Mouse (Mus musculus): ENCODE measurements around the gene Chrdl1. TPM values are rescaled to one million over a fixed set of nuclear protein-coding genes. Genes with fewer than 3 reads are reported as not detected.

The Chrdl1 gene
- polyA plus RNA-seq, 1 experiment from 2014 or later: 22.0 TPM

DNA sequence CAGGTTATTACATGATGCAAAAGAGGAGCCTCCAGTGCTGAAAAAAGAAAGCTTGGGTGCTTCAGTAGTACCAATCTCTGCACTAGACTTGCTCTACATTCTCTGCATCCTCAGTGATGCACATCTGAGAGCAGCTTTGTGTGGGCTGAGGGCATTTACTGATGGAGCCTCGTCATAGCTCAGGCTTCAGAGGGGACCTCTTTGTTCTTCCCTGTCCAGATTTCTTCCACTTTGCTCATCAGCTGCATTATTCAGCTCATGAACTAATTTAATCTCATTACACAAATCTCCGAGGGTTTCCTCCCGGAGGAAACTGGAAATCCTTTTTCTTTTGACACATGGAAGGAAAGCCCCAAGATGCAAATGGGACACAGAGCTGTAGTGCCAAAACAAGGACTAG lies 56.5 kb downstream of the Chrdl1 start:
- Histone ChIP-seq H3K27me3 (ENCODE audit: control insufficient read depth, insufficient read depth, low read length) (0 out of 2 replicates have a peak, but pooled peaks cover 2% of the 10 kb centered on the region), H3K9ac (replicated peaks; ENCODE audit: low read depth, low read length) (no peak overlapping the region), H3K4me2 (replicated peaks; ENCODE audit: low read depth, low read length) (no peak overlapping the region), H3K4me1 (ENCODE audit: control insufficient read depth, insufficient read depth, low read length) (no peaks in the 10 kb centered on the region), H3K36me3 (ENCODE audit: control insufficient read depth, insufficient read depth, low read length) (no peaks in the 10 kb centered on the region), H3K4me3 (ENCODE audit: low read depth, low read length) (no peak overlapping the region), H3K27ac (ENCODE audit: low read length) (no peak overlapping the region), H3K9me3 (ENCODE audit: control insufficient read depth, low read depth, low read length) (no peaks in the 10 kb centered on the region)
- 69% methylated on average over 3 of the region's 3 CpGs for WGBS
- no peak for ATAC-seq (ENCODE audit: insufficient number of reproducible peaks, insufficient read depth, low FRiP score, low read depth)

DNA sequence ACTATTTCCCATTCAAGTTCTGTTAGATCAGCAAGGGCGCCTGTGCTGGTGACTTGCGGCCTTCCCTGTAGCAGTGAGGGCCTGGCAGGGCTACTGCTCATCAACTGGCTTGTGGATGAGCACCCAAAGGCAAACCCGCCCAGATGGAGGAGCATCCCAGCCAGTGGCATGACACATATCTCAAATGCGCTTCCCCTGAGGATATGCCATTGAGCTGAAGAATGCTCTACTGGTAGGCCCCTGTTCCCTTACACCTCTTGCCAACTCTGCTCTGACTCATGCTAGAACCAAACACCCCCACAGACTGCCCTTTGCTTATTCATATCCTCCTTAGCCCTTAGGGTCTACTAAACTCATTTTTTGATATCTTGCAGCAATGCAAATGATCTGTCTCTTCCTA lies 57.4 kb downstream of the Chrdl1 start:
- no peaks in the 10 kb centered on the region for H3K4me1 ChIP-seq (ENCODE audit: control insufficient read depth, insufficient read depth, low read length)
- H3K9ac ChIP-seq (replicated peaks; ENCODE audit: low read depth, low read length): no peak overlapping the region
- no peak overlapping the region for H3K4me2 ChIP-seq (replicated peaks; ENCODE audit: low read depth, low read length)
- no peak overlapping the region for H3K4me3 ChIP-seq (ENCODE audit: low read depth, low read length)
- no peaks in the 10 kb centered on the region for H3K9me3 ChIP-seq (ENCODE audit: control insufficient read depth, low read depth, low read length)
- WGBS: 92% methylated on average over 4 of the region's 4 CpGs
- no peak for ATAC-seq (ENCODE audit: insufficient number of reproducible peaks, insufficient read depth, low FRiP score, low read depth)
- no peak overlapping the region for H3K27ac ChIP-seq (ENCODE audit: low read length)
- H3K27me3 ChIP-seq (ENCODE audit: control insufficient read depth, insufficient read depth, low read length): 0 out of 2 replicates have a peak, but pooled peaks cover 2% of the 10 kb centered on the region
- no peaks in the 10 kb centered on the region for H3K36me3 ChIP-seq (ENCODE audit: control insufficient read depth, insufficient read depth, low read length)

DNA sequence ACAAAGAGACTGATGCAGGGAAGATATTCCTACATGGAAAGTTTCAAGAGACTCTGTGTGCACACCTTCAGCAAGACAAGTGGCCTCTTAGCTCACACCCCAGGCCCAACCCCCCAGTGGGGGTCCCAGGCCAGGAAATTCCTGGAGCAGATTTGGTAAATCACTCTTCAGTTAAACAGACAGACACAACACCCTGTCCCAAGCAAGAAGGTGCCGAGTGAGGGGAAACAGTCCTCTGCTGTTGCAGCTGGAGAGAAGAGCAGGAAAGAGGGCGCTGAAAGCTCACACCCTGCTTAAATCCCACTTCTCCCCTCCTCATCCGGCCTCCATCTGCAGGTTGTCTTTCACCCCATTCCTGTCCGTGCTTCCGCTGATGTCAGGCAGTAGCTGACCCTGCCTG lies 58.2 kb downstream of the Chrdl1 start:
- ATAC-seq (ENCODE audit: insufficient number of reproducible peaks, insufficient read depth, low FRiP score, low read depth): no peak
- Histone ChIP-seq H3K27ac (ENCODE audit: low read length) (no peak overlapping the region), H3K4me1 (ENCODE audit: control insufficient read depth, insufficient read depth, low read length) (no peaks in the 10 kb centered on the region), H3K9ac (replicated peaks; ENCODE audit: low read depth, low read length) (no peak overlapping the region), H3K27me3 (ENCODE audit: control insufficient read depth, insufficient read depth, low read length) (0 out of 2 replicates have a peak, but pooled peaks cover 2% of the 10 kb centered on the region), H3K9me3 (ENCODE audit: control insufficient read depth, low read depth, low read length) (no peaks in the 10 kb centered on the region), H3K4me2 (replicated peaks; ENCODE audit: low read depth, low read length) (no peak overlapping the region), H3K36me3 (ENCODE audit: control insufficient read depth, insufficient read depth, low read length) (no peaks in the 10 kb centered on the region), H3K4me3 (ENCODE audit: low read depth, low read length) (no peak overlapping the region)
- WGBS: 48% methylated on average over 5 of the region's 5 CpGs

GRCm38 (mm10) chrX:143313166-143313565 lies 80.9 kb downstream of the Chrdl1 start:
- Histone ChIP-seq H3K27me3 (ENCODE audit: control insufficient read depth, insufficient read depth, low read length) (no peaks in the 10 kb centered on the region), H3K4me3 (ENCODE audit: low read depth, low read length) (no peak overlapping the region), H3K4me2 (replicated peaks; ENCODE audit: low read depth, low read length) (no peak overlapping the region), H3K4me1 (ENCODE audit: control insufficient read depth, insufficient read depth, low read length) (no peaks in the 10 kb centered on the region), H3K9ac (replicated peaks; ENCODE audit: low read depth, low read length) (no peak overlapping the region), H3K9me3 (ENCODE audit: control insufficient read depth, low read depth, low read length) (no peaks in the 10 kb centered on the region), H3K36me3 (ENCODE audit: control insufficient read depth, insufficient read depth, low read length) (no peaks in the 10 kb centered on the region), H3K27ac (ENCODE audit: low read length) (no peak overlapping the region)
- no peak for ATAC-seq (ENCODE audit: insufficient number of reproducible peaks, insufficient read depth, low FRiP score, low read depth)
- 82% methylated on average over 3 of the region's 3 CpGs for WGBS

- H3K27me3 ChIP-seq (ENCODE audit: control insufficient read depth, insufficient read depth, low read length): no peaks in the 10 kb centered on the region; the same call in 1 of the 2 replicates
- no peak for ATAC-seq (ENCODE audit: insufficient number of reproducible peaks, insufficient read depth, low FRiP score, low read depth)
- no peaks in the 10 kb centered on the region for H3K4me1 ChIP-seq (ENCODE audit: control insufficient read depth, insufficient read depth, low read length)
- H3K9me3 ChIP-seq (ENCODE audit: control insufficient read depth, low read depth, low read length): no peaks in the 10 kb centered on the region
- no peak overlapping the region for H3K9ac ChIP-seq (replicated peaks; ENCODE audit: low read depth, low read length)
- H3K4me2 ChIP-seq (replicated peaks; ENCODE audit: low read depth, low read length): no peak overlapping the region
- no peak overlapping the region for H3K4me3 ChIP-seq (ENCODE audit: low read depth, low read length)
- 81% methylated on average over 2 of the region's 2 CpGs for WGBS
- H3K27ac ChIP-seq (ENCODE audit: low read length): no peak overlapping the region
- H3K36me3 ChIP-seq (ENCODE audit: control insufficient read depth, insufficient read depth, low read length): no peaks in the 10 kb centered on the region
Observed at GRCm38 (mm10) chrX:143294726-143295125, 99.3 kb downstream of the Chrdl1 start.

- Histone ChIP-seq H3K9ac (replicated peaks; ENCODE audit: low read depth, low read length) (no peak overlapping the region), H3K4me2 (replicated peaks; ENCODE audit: low read depth, low read length) (no peak overlapping the region), H3K4me3 (ENCODE audit: low read depth, low read length) (no peak overlapping the region), H3K9me3 (ENCODE audit: control insufficient read depth, low read depth, low read length) (no peaks in the 10 kb centered on the region), H3K27me3 (ENCODE audit: control insufficient read depth, insufficient read depth, low read length) (no peaks in the 10 kb centered on the region), H3K36me3 (ENCODE audit: control insufficient read depth, insufficient read depth, low read length) (no peaks in the 10 kb centered on the region), H3K27ac (ENCODE audit: low read length) (no peak overlapping the region), H3K4me1 (ENCODE audit: control insufficient read depth, insufficient read depth, low read length) (no peaks in the 10 kb centered on the region)
- no peak for ATAC-seq (ENCODE audit: insufficient number of reproducible peaks, insufficient read depth, low FRiP score, low read depth)
- WGBS: 43% methylated on average over 5 of the region's 5 CpGs
Observed at GRCm38 (mm10) chrX:143275202-143275601, 118.9 kb downstream of the Chrdl1 start.

DNA sequence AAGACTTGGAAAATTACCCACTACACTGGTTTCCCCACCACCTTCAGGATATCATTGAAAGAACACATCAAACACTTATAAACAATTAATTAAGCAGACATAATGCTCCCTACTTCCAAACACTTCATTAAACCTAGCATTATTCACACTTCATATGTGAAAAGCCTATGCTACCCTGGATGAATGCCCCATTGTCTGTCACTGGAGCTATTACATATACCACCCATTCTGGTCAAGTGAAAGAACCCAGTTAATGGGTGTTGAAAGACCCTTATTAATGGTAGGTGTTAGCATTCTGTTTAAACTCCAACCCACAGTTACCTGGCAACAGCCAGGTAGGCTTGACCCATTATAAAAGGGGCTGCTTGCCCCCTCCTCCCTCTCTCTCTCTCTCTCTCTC lies 143.4 kb downstream of the Chrdl1 start:
- no peak for ATAC-seq (ENCODE audit: insufficient number of reproducible peaks, insufficient read depth, low FRiP score, low read depth)
- no peaks in the 10 kb centered on the region for H3K9me3 ChIP-seq (ENCODE audit: control insufficient read depth, low read depth, low read length)

More for the DNA sequence above, 143.4 kb downstream of the Chrdl1 start:
- H3K27ac ChIP-seq (ENCODE audit: low read length): no peak overlapping the region
- no peak overlapping the region for H3K4me3 ChIP-seq (ENCODE audit: low read depth, low read length)
- H3K36me3 ChIP-seq (ENCODE audit: control insufficient read depth, insufficient read depth, low read length): no peaks in the 10 kb centered on the region
- no peak overlapping the region for H3K4me2 ChIP-seq (replicated peaks; ENCODE audit: low read depth, low read length)
- no peaks in the 10 kb centered on the region for H3K27me3 ChIP-seq (ENCODE audit: control insufficient read depth, insufficient read depth, low read length)
- H3K9ac ChIP-seq (replicated peaks; ENCODE audit: low read depth, low read length): no peak overlapping the region
- H3K4me1 ChIP-seq (ENCODE audit: control insufficient read depth, insufficient read depth, low read length): no peaks in the 10 kb centered on the region

Other genes starting within 250 kb of the Chrdl1 start
- gene Pak3, start 124.3 kb upstream of the Chrdl1 start, polyA plus RNA-seq (2014; fragmentation: Nextera tagmentation; extraction: Ambion mirVana): 8.7 and 9.5 TPM in 2 replicates